Mouse (Mus musculus) embryonic facial prominence, embryonic 11.5 days (tissue): ENCODE data around the gene Gtf2e1. TPM values are rescaled to one million over a fixed set of nuclear protein-coding genes. Genes with fewer than 3 reads are reported as not detected.

Experiments
- ATAC-seq: fragments of 200-750 bp; cut with Nextera tagmentation; replicated peaks from 2 replicates; pipeline ENCODE4 v1.8.0; 2017; ENCODE audit warnings: low read depth; ENCODE audit not compliant: insufficient number of reproducible peaks, low FRiP score, low TSS enrichment
- DNase-seq: peaks from one replicate; pipeline ENCODE4 v3.0.0-alpha.2; 2015; ENCODE audit warnings: low spot score
- H3K27ac ChIP-seq: fragments of 300-500 bp; sonication (generic); replicated peaks from 2 replicates; pipeline ENCODE4 v1.5.1; 2014; ENCODE audit warnings: mild to moderate bottlenecking, low read depth, low read length, control low read depth
- H3K27me3 ChIP-seq: fragments of 300-500 bp; sonication (generic); 2 replicates; pipeline ENCODE4 v1.6.1; 2014; ENCODE audit warnings: mild to moderate bottlenecking, low read length, moderate library complexity, mixed read lengths; ENCODE audit not compliant: control insufficient read depth, insufficient read depth
- H3K36me3 ChIP-seq: fragments of 300-500 bp; sonication (generic); replicated peaks from 2 replicates; pipeline ENCODE4 v1.6.1; 2014; ENCODE audit warnings: low read depth, mild to moderate bottlenecking, low read length, moderate library complexity, mixed read lengths; ENCODE audit not compliant: control insufficient read depth, insufficient read depth
- H3K4me1 ChIP-seq: fragments of 300-500 bp; sonication (generic); 2 replicates; pipeline ENCODE4 v1.6.1; 2014; ENCODE audit warnings: low read length, mixed read lengths; ENCODE audit not compliant: control insufficient read depth, insufficient read depth
- H3K4me2 ChIP-seq: fragments of 300-500 bp; sonication (generic); 2 replicates; pipeline ENCODE4 v1.6.1; 2014; ENCODE audit warnings: low read depth, mild to moderate bottlenecking, control low read depth, low read length, moderate library complexity
- H3K4me3 ChIP-seq: fragments of 300-500 bp; sonication (generic); 2 replicates; pipeline ENCODE4 v1.5.1; 2014; ENCODE audit warnings: low read depth, low read length, control low read depth
- H3K9ac ChIP-seq: fragments of 300-500 bp; sonication (generic); replicated peaks from 2 replicates; pipeline ENCODE4 v1.6.1; 2014; ENCODE audit warnings: mild to moderate bottlenecking, control low read depth, low read length
- H3K9me3 ChIP-seq: fragments of 300-500 bp; sonication (generic); replicated peaks from 2 replicates; pipeline ENCODE4 v1.6.1; 2016; ENCODE audit warnings: mild to moderate bottlenecking, low read length, inconsistent platforms, mixed read lengths; ENCODE audit not compliant: control insufficient read depth
- WGBS: fragments of 180-500 bp; shearing (Covaris S2); extraction: QIAGEN DNeasy Blood & Tissue Kit; methylation state at CpG from one replicate; pipeline ENCODE4 v1.1.7; 2014; 5-methylcytosine and 5-hydroxymethylcytosine counted together
- polyA plus RNA-seq: library from polyadenylated mRNA; unstranded; fragments of >200 nt; fragmentation: Nextera tagmentation; extraction: Ambion mirVana; gene quantifications from 2 replicates; pipeline ENCODE4 v1.2.1, GENCODE M21; 2014

Gtf2e1 gene
- polyA plus RNA-seq, 1 experiment from 2014 or later: 54.6 TPM

DNA sequence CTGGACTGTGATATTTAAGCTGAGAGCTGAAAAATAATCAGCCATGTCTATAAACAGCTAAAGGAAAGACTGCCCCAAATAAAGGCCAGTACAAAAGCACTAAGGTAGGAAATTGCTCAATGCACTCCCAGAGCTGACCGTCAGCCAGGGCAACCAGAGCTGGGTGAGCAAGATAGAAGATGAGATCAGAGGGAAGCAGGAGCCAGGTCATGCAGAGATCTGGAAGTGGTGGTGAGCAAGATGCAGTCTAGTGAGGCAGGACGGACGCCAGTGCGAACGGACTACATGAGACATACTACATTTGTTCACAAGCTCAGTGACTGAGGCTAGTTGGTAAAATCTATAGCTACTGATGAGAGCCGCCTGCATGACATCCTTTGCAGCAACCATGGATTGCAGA, 75.6 kb downstream of the Gtf2e1 start:
- Histone ChIP-seq H3K9ac (no peak overlapping the region), H3K9me3 (no peaks in the 10 kb centered on the region), H3K4me1 (no peaks in the 10 kb centered on the region), H3K27me3 (no peaks in the 10 kb centered on the region), H3K36me3 (no peaks in the 10 kb centered on the region), H3K4me2 (no peak overlapping the region), H3K4me3 (no peak overlapping the region), H3K27ac (no peak overlapping the region)
- 88% methylated on average over 6 of the region's 6 CpGs for WGBS
- DNase-seq (no peak), ATAC-seq (no peak)

DNA sequence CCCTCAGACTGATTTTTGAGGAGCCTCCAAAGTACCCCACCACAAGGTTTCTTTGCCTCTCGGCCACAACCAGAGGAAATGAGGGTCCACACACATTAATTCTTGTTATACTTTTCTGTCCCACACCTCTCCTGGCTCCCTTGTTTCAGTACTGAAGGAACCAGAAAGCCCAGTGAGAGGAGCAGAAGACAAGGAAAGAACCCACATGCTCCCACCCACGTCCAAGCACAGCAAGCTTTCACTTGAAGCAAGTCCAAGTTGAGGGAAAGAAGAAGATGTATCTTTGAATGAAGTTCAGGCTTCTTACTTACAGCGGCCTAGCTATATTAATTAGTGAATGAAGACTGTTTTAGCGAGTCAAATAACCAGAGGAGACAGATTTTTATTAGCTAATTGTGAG, 76.7 kb downstream of the Gtf2e1 start:
- DNase-seq: no peak
- H3K4me1 ChIP-seq: no peaks in the 10 kb centered on the region
- no peaks in the 10 kb centered on the region for H3K27me3 ChIP-seq
- no peaks in the 10 kb centered on the region for H3K36me3 ChIP-seq
- no peak overlapping the region for H3K9ac ChIP-seq
- no peak overlapping the region for H3K4me3 ChIP-seq
- H3K9me3 ChIP-seq: no peaks in the 10 kb centered on the region
- WGBS: 78% methylated on average over 4 of the region's 4 CpGs
- H3K27ac ChIP-seq: no peak overlapping the region
- ATAC-seq: no peak
- H3K4me2 ChIP-seq: no peak overlapping the region

DNA sequence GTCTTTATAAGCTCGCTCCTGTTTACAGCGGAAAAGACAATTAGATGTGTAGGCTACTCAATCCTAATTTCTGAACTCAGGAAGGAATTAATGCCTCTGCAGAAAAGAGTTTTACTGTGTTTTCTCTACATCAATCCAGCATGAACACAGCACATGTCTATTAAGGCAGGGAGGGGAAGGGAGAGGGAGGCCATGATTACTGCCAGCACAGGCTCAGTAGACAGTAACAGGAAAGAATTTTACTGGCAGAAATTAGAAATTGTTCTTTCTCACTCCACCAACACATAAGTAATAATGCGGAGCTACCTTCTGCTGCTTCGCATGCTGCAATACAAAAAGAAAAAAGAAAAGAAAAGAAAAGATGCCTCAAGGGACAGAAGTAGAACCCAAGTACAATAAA, 78.0 kb downstream of the Gtf2e1 start:
- no peak overlapping the region for H3K9ac ChIP-seq
- H3K27me3 ChIP-seq: no peaks in the 10 kb centered on the region
- WGBS: 93% methylated on average over 4 of the region's 4 CpGs
- no peak overlapping the region for H3K4me2 ChIP-seq
- H3K36me3 ChIP-seq: no peaks in the 10 kb centered on the region
- DNase-seq (no peak), ATAC-seq (no peak)
- H3K4me1 ChIP-seq: no peaks in the 10 kb centered on the region
- no peak overlapping the region for H3K27ac ChIP-seq
- no peaks in the 10 kb centered on the region for H3K9me3 ChIP-seq
- no peak overlapping the region for H3K4me3 ChIP-seq

Other genes with a start within 250 kb of the Gtf2e1 start
- 0.31 and 0.46 TPM in 2 replicates for gene Stxbp5l, start 154.8 kb downstream of the Gtf2e1 start, polyA plus RNA-seq
- gene Rabl3, start 96 bp upstream of the Gtf2e1 start, polyA plus RNA-seq: 41.2 and 44.9 TPM in 2 replicates
- gene Hgd, start 40.4 kb upstream of the Gtf2e1 start, polyA plus RNA-seq: 0.21 TPM in 1 of 2 replicates, not detected in the other
- 56.3 and 59.0 TPM in 2 replicates for gene Ndufb4, start 114.7 kb upstream of the Gtf2e1 start, polyA plus RNA-seq
- gene Fstl1, start 237.1 kb upstream of the Gtf2e1 start, polyA plus RNA-seq: 350 and 367 TPM in 2 replicates